Mouse (Mus musculus): ENCODE results near the gene Zfp398.

DNA sequence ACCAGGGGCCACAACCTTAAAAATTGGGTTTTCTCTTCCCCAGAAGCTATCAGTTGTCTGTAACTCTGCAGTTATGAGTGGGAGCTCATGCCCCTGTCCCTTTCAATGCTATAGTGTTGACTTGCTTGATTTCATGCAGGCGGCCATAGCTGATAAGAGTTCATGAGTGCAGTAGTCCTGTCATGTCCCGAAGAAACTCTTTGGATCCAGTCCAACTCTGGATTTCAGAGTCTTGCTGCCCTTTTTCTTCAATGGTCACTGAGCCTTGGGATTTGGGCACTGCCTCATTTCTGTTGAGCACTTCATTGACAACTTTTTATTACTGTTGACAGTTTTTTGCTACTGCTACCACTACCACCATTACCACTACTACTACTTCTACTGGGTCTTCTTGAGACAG lies 2.2 kb downstream of the Zfp398 start:
- TF ChIP-seq CTCF (IDR thresholded peaks at IDR 0.05; ENCODE audit: borderline replicate concordance, control insufficient read depth, extremely low read depth, insufficient read depth, low read length, poor library complexity) (no peak), POLR2A (IDR thresholded peaks at IDR 0.05; ENCODE audit: control insufficient read depth, extremely low read depth, insufficient read depth, low read length, poor library complexity) (no peak)

All from thymus, adult 2 months (tissue).